Mouse (Mus musculus) testis, adult 2 months (tissue): ENCODE results near the gene Chmp6. TPM values are rescaled to one million over a fixed set of nuclear protein-coding genes. Genes with fewer than 3 reads are reported as not detected.

Experiments used
- H3K27ac ChIP-seq: fragments of 200-500 bp; 2 replicates; pipeline ENCODE4 v1.5.1; 2012; ENCODE audit warnings: low read depth, low read length; ENCODE audit not compliant: control insufficient read depth, insufficient read depth
- H3K27me3 ChIP-seq: fragments of 200-500 bp; 2 replicates; pipeline ENCODE4 v1.6.1; 2012; ENCODE audit warnings: mild to moderate bottlenecking, low read length, moderate library complexity; ENCODE audit not compliant: control insufficient read depth, insufficient read depth
- H3K36me3 ChIP-seq: fragments of 200-500 bp; 2 replicates; pipeline ENCODE4 v1.6.1; 2012; ENCODE audit warnings: mild to moderate bottlenecking, low read length; ENCODE audit not compliant: control insufficient read depth, insufficient read depth
- H3K4me1 ChIP-seq: fragments of 200-500 bp; 2 replicates; pipeline ENCODE4 v1.6.1; 2012; ENCODE audit warnings: low read length; ENCODE audit not compliant: control insufficient read depth, insufficient read depth
- H3K4me3 ChIP-seq: fragments of 200-500 bp; 2 replicates; pipeline ENCODE4 v1.5.1; 2012; ENCODE audit warnings: low read depth, mild to moderate bottlenecking, low read length, moderate library complexity, mixed read lengths; ENCODE audit not compliant: control insufficient read depth
- CTCF ChIP-seq: fragments of 200-500 bp; IDR thresholded peaks from 2 replicates; pipeline ENCODE4 v1.5.1; 2012; ENCODE audit warnings: low read depth, mild to moderate bottlenecking, inconsistent platforms, low read length, moderate library complexity; ENCODE audit not compliant: control insufficient read depth, insufficient read depth, insufficient replicate concordance
- POLR2A ChIP-seq: fragments of 200-500 bp; IDR thresholded peaks from 2 replicates; pipeline ENCODE4 v1.6.1; 2012; ENCODE audit warnings: low read depth, mild to moderate bottlenecking, inconsistent platforms, low read length, moderate library complexity; ENCODE audit not compliant: control insufficient read depth
- polyA plus RNA-seq: library from polyadenylated mRNA; depleted of rRNA; stranded (reverse); fragments of >200 nt; gene quantifications from 2 replicates; pipeline ENCODE4 v1.2.3, GENCODE M21; 2012

Gene Chmp6
- polyA plus RNA-seq, 1 experiment = 47.8 TPM

GRCm38 (mm10) chr11:119941794-119942193, 28.6 kb downstream of the Chmp6 start:
- Histone ChIP-seq H3K27me3 (no peaks in the 10 kb centered on the region), H3K4me3 (peak overlapping the region; percentile 96), H3K36me3 (no peaks in the 10 kb centered on the region), H3K27ac (no peak overlapping the region), H3K4me1 (peaks cover 29% of the 10 kb centered on the region)
- no peak for TF ChIP-seq POLR2A
- TF ChIP-seq CTCF = no peak

GRCm38 (mm10) chr11:119942201-119942726, 29.0 kb downstream of the Chmp6 start:
- peaks cover 29% of the 10 kb centered on the region for H3K4me1 ChIP-seq
- H3K36me3 ChIP-seq = no peaks in the 10 kb centered on the region
- TF ChIP-seq POLR2A (no peak; the same call in 1 of the 2 replicates), CTCF (no peak)
- peak overlapping the region; percentile 96 for H3K4me3 ChIP-seq
- H3K27me3 ChIP-seq = no peaks in the 10 kb centered on the region
- H3K27ac ChIP-seq = peak overlapping the region; percentile 87

GRCm38 (mm10) chr11:119942727-119943427, 29.6 kb downstream of the Chmp6 start, which contains the start of gene Baiap2:
TSS of gene Baiap2 (plus strand) at chr11:119942763.
- TF ChIP-seq CTCF (no peak), POLR2A (peak; percentile 99)
- Histone ChIP-seq H3K36me3 (no peaks in the 10 kb centered on the region), H3K27ac (peak within 1 kb of the TSS; percentile 89), H3K27me3 (no peaks in the 10 kb centered on the region), H3K4me1 (peaks cover 28% of the 10 kb centered on the region), H3K4me3 (peak within 1 kb of the TSS; percentile 97)

GRCm38 (mm10) chr11:119943428-119943988, 30.3 kb downstream of the Chmp6 start:
- H3K36me3 ChIP-seq = no peaks in the 10 kb centered on the region
- no peak overlapping the region; the same call in 1 of the 2 replicates for H3K27ac ChIP-seq
- no peaks in the 10 kb centered on the region for H3K27me3 ChIP-seq
- peak overlapping the region; percentile 97 for H3K4me3 ChIP-seq
- peaks cover 31% of the 10 kb centered on the region for H3K4me1 ChIP-seq
- no peak for TF ChIP-seq POLR2A
- TF ChIP-seq CTCF = no peak

GRCm38 (mm10) chr11:119945343-119945742, 32.1 kb downstream of the Chmp6 start:
- H3K36me3 ChIP-seq = no peaks in the 10 kb centered on the region
- H3K4me3 ChIP-seq = no peak overlapping the region
- H3K27me3 ChIP-seq = no peaks in the 10 kb centered on the region
- 0 out of 2 replicates have a peak, but pooled peaks have one; percentile 12 for TF ChIP-seq POLR2A
- TF ChIP-seq CTCF = no peak
- H3K27ac ChIP-seq = no peak overlapping the region
- H3K4me1 ChIP-seq = peaks cover 42% of the 10 kb centered on the region

GRCm38 (mm10) chr11:119947426-119947825, 34.2 kb downstream of the Chmp6 start:
- peaks cover 37% of the 10 kb centered on the region for H3K4me1 ChIP-seq
- H3K4me3 ChIP-seq = no peak overlapping the region
- no peak overlapping the region for H3K27ac ChIP-seq
- no peak for TF ChIP-seq CTCF
- no peak for TF ChIP-seq POLR2A
- no peaks in the 10 kb centered on the region for H3K36me3 ChIP-seq
- no peaks in the 10 kb centered on the region for H3K27me3 ChIP-seq

- H3K4me1 ChIP-seq = peaks cover 37% of the 10 kb centered on the region
- no peak overlapping the region for H3K27ac ChIP-seq
- no peak for TF ChIP-seq CTCF
- TF ChIP-seq POLR2A = no peak
- no peak overlapping the region for H3K4me3 ChIP-seq
- H3K36me3 ChIP-seq = no peaks in the 10 kb centered on the region
- no peaks in the 10 kb centered on the region for H3K27me3 ChIP-seq
Measured at GRCm38 (mm10) chr11:119947897-119948296, 34.7 kb downstream of the Chmp6 start.
